Mouse (Mus musculus): ENCODE results near the gene Gm20388. TPM values are rescaled to one million over a fixed set of nuclear protein-coding genes. Genes with fewer than 3 reads are reported as not detected.

Gene Gm20388
- polyA plus RNA-seq, 1 experiment from 2014 or later: not detected

- Histone ChIP-seq H3K27me3 (no peaks in the 10 kb centered on the region; the same call in 1 of the 2 replicates), H3K9me3 (no peaks in the 10 kb centered on the region), H3K36me3 (no peaks in the 10 kb centered on the region), H3K4me3 (no peak overlapping the region), H3K4me2 (replicated peaks) (no peak overlapping the region), H3K27ac (no peak overlapping the region), H3K9ac (no peak overlapping the region), H3K4me1 (0 out of 2 replicates have a peak, but pooled peaks cover 4% of the 10 kb centered on the region)
- WGBS: 88% methylated on average over 12 of the region's 12 CpGs
- no peak for ATAC-seq (ENCODE audit: insufficient number of reproducible peaks, insufficient read depth, low FRiP score, low TSS enrichment)
Measured at GRCm38 (mm10) chr8:123649483-123649882, 3738.8 kb downstream of the Gm20388 start.

GRCm38 (mm10) chr8:123651390-123652098, 3740.9 kb downstream of the Gm20388 start:
- Histone ChIP-seq H3K9me3 (no peaks in the 10 kb centered on the region), H3K27ac (no peak overlapping the region), H3K36me3 (peaks cover 7% of the 10 kb centered on the region; the same call in 1 of the 2 replicates), H3K4me1 (peaks cover 20% of the 10 kb centered on the region), H3K27me3 (no peaks in the 10 kb centered on the region; the same call in 1 of the 2 replicates), H3K4me2 (replicated peaks) (no peak overlapping the region), H3K4me3 (no peak overlapping the region), H3K9ac (no peak overlapping the region)
- ATAC-seq (ENCODE audit: insufficient number of reproducible peaks, insufficient read depth, low FRiP score, low TSS enrichment): no peak
- 88% methylated on average over 5 of the region's 5 CpGs for WGBS

- H3K4me3 ChIP-seq: no peak overlapping the region
- WGBS: 61% methylated on average over 4 of the region's 4 CpGs
- ATAC-seq (ENCODE audit: insufficient number of reproducible peaks, insufficient read depth, low FRiP score, low TSS enrichment): no peak
- no peaks in the 10 kb centered on the region for H3K27me3 ChIP-seq
- H3K36me3 ChIP-seq: peaks cover 10% of the 10 kb centered on the region
- no peak overlapping the region for H3K4me2 ChIP-seq (replicated peaks)
- H3K9me3 ChIP-seq: no peaks in the 10 kb centered on the region
- H3K4me1 ChIP-seq: peaks cover 20% of the 10 kb centered on the region
- no peak overlapping the region for H3K9ac ChIP-seq
- H3K27ac ChIP-seq: no peak overlapping the region
Measured at GRCm38 (mm10) chr8:123652641-123653040, 3742.0 kb downstream of the Gm20388 start.

- Histone ChIP-seq H3K9me3 (no peaks in the 10 kb centered on the region), H3K36me3 (peaks cover 17% of the 10 kb centered on the region), H3K4me2 (replicated peaks) (peak within 1 kb of the TSS; percentile 62), H3K9ac (peak within 1 kb of the TSS; percentile 85), H3K4me3 (peak within 1 kb of the TSS; percentile 69), H3K27me3 (no peaks in the 10 kb centered on the region), H3K27ac (peak within 1 kb of the TSS; percentile 85), H3K4me1 (peaks cover 20% of the 10 kb centered on the region)
- 1% methylated on average over 53 of the region's 58 CpGs for WGBS
- peak; percentile 76 for ATAC-seq (ENCODE audit: insufficient number of reproducible peaks, insufficient read depth, low FRiP score, low TSS enrichment)
Measured at GRCm38 (mm10) chr8:123653308-123653993, 3742.8 kb downstream of the Gm20388 start, which contains the start of gene Rhou. Gene Rhou (plus strand): TSS chr8:123653929.

GRCm38 (mm10) chr8:123653994-123654569, 3743.4 kb downstream of the Gm20388 start:
- Histone ChIP-seq H3K27me3 (no peaks in the 10 kb centered on the region), H3K36me3 (peaks cover 24% of the 10 kb centered on the region), H3K4me2 (replicated peaks) (peak overlapping the region; percentile 62), H3K4me3 (peak overlapping the region; percentile 69), H3K4me1 (peaks cover 20% of the 10 kb centered on the region), H3K9ac (peak overlapping the region; percentile 85), H3K9me3 (no peaks in the 10 kb centered on the region), H3K27ac (peak overlapping the region; percentile 85)
- WGBS: 1% methylated on average over 71 of the region's 77 CpGs
- ATAC-seq (ENCODE audit: insufficient number of reproducible peaks, insufficient read depth, low FRiP score, low TSS enrichment): peak; percentile 81

GRCm38 (mm10) chr8:123654763-123655162, 3744.1 kb downstream of the Gm20388 start:
- Histone ChIP-seq H3K9me3 (no peaks in the 10 kb centered on the region), H3K9ac (peak overlapping the region; percentile 85), H3K27ac (0 out of 2 replicates have a peak overlapping the region, but pooled peaks have one; percentile 20), H3K4me3 (peak overlapping the region; percentile 69), H3K36me3 (peaks cover 30% of the 10 kb centered on the region), H3K27me3 (no peaks in the 10 kb centered on the region), H3K4me1 (peaks cover 20% of the 10 kb centered on the region), H3K4me2 (replicated peaks) (peak overlapping the region; percentile 62)
- 6% methylated on average over 5 of the region's 5 CpGs for WGBS
- ATAC-seq (ENCODE audit: insufficient number of reproducible peaks, insufficient read depth, low FRiP score, low TSS enrichment): no peak

GRCm38 (mm10) chr8:123655351-123655779, 3744.7 kb downstream of the Gm20388 start:
- Histone ChIP-seq H3K9me3 (no peaks in the 10 kb centered on the region), H3K27ac (0 out of 2 replicates have a peak overlapping the region, but pooled peaks have one; percentile 47), H3K4me1 (peaks cover 20% of the 10 kb centered on the region), H3K27me3 (no peaks in the 10 kb centered on the region), H3K36me3 (peaks cover 32% of the 10 kb centered on the region), H3K4me2 (replicated peaks) (peak overlapping the region; percentile 62), H3K4me3 (peak overlapping the region; percentile 69), H3K9ac (no peak overlapping the region)
- 5% methylated on average over 8 of the region's 8 CpGs for WGBS
- ATAC-seq (ENCODE audit: insufficient number of reproducible peaks, insufficient read depth, low FRiP score, low TSS enrichment): no peak

- peaks cover 52% of the 10 kb centered on the region for H3K36me3 ChIP-seq
Measured at GRCm38 (mm10) chr8:123657826-123658225, 3747.2 kb downstream of the Gm20388 start.

GRCm38 (mm10) chr8:123659469-123660057, 3748.9 kb downstream of the Gm20388 start:
- no peak overlapping the region for H3K4me2 ChIP-seq (replicated peaks)
- no peak overlapping the region for H3K27ac ChIP-seq
- peaks cover 63% of the 10 kb centered on the region for H3K36me3 ChIP-seq
- ATAC-seq (ENCODE audit: insufficient number of reproducible peaks, insufficient read depth, low FRiP score, low TSS enrichment): no peak
- no peak overlapping the region for H3K4me3 ChIP-seq
- peaks cover 15% of the 10 kb centered on the region for H3K4me1 ChIP-seq
- no peak overlapping the region for H3K9ac ChIP-seq
- WGBS: 84% methylated on average over 10 of the region's 10 CpGs
- H3K27me3 ChIP-seq: no peaks in the 10 kb centered on the region
- H3K9me3 ChIP-seq: no peaks in the 10 kb centered on the region

More at GRCm38 (mm10) chr8:123657826-123658225, 3747.2 kb downstream of the Gm20388 start:
- WGBS: 93% methylated on average over 8 of the region's 8 CpGs
- Histone ChIP-seq H3K27me3 (no peaks in the 10 kb centered on the region), H3K4me3 (no peak overlapping the region), H3K4me2 (replicated peaks) (no peak overlapping the region), H3K9me3 (no peaks in the 10 kb centered on the region), H3K4me1 (peaks cover 20% of the 10 kb centered on the region), H3K27ac (no peak overlapping the region), H3K9ac (no peak overlapping the region)
- no peak for ATAC-seq (ENCODE audit: insufficient number of reproducible peaks, insufficient read depth, low FRiP score, low TSS enrichment)

- no peaks in the 10 kb centered on the region for H3K9me3 ChIP-seq
- H3K4me2 ChIP-seq (replicated peaks): no peak overlapping the region
- WGBS: 90% methylated on average over 11 of the region's 11 CpGs
- no peak overlapping the region for H3K4me3 ChIP-seq
- H3K27ac ChIP-seq: no peak overlapping the region
- H3K27me3 ChIP-seq: no peaks in the 10 kb centered on the region
- no peak for ATAC-seq (ENCODE audit: insufficient number of reproducible peaks, insufficient read depth, low FRiP score, low TSS enrichment)
- no peaks in the 10 kb centered on the region for H3K4me1 ChIP-seq
- H3K36me3 ChIP-seq: peaks cover 56% of the 10 kb centered on the region
- no peak overlapping the region for H3K9ac ChIP-seq
Measured at GRCm38 (mm10) chr8:123661515-123661914, 3750.9 kb downstream of the Gm20388 start.

GRCm38 (mm10) chr8:123665580-123665979, 3754.9 kb downstream of the Gm20388 start:
- ATAC-seq (ENCODE audit: insufficient number of reproducible peaks, insufficient read depth, low FRiP score, low TSS enrichment): no peak
- 88% methylated on average over 6 of the region's 6 CpGs for whole genome bisulfite sequencing
- H3K27me3 ChIP-seq: no peaks in the 10 kb centered on the region
- no peak overlapping the region for H3K27ac ChIP-seq
- no peaks in the 10 kb centered on the region for H3K4me1 ChIP-seq
- H3K4me3 ChIP-seq: no peak overlapping the region
- H3K9ac ChIP-seq: no peak overlapping the region
- no peak overlapping the region for H3K4me2 ChIP-seq (replicated peaks)
- H3K36me3 ChIP-seq: peaks cover 29% of the 10 kb centered on the region
- no peaks in the 10 kb centered on the region for H3K9me3 ChIP-seq
